ENCODE assay signal across 8 mouse cellular contexts in genomic region chr5:74092481-74092832, GRCm38 (mm10). TPM values are rescaled to one million over a fixed set of nuclear protein-coding genes. Genes with fewer than 3 reads are reported as not detected.
DNase-seq lines count a peak whose midpoint lies in the region; ATAC-seq lines count a peak whose summit lies in the region.

No protein-coding gene starts in this region.

- H3K36me3 ChIP-seq in neural tube, embryonic 11.5 days (ENCODE audit: control insufficient read depth, insufficient read depth, low read length), result 0 out of 2 replicates have a peak, but pooled peaks cover 2% of the 10 kb centered on the region
- peaks cover 25% of the 10 kb centered on the region for H3K36me3 ChIP-seq in limb, embryonic 15.5 days
- peaks cover 8% of the 10 kb centered on the region; the same call in 1 of the 2 replicates for H3K36me3 ChIP-seq in stomach, embryonic 14.5 days (ENCODE audit: control insufficient read depth, insufficient read depth, low read length)

- no peaks in the 10 kb centered on the region for H3K4me1 ChIP-seq in neural tube, embryonic 11.5 days (ENCODE audit: control insufficient read depth, insufficient read depth, low read length)
- H3K4me1 ChIP-seq in limb, embryonic 15.5 days, result peaks cover 17% of the 10 kb centered on the region
- H3K4me1 ChIP-seq in stomach, embryonic 14.5 days (ENCODE audit: control insufficient read depth, insufficient read depth, low read length), result peaks cover 5% of the 10 kb centered on the region; the same call in 1 of the 2 replicates

- no peak overlapping the region for H3K27ac ChIP-seq in neural tube, embryonic 11.5 days (ENCODE audit: low read depth, low read length)
- peak overlapping the region; percentile 81 for H3K27ac ChIP-seq in limb, embryonic 15.5 days
- no peak overlapping the region; the same call in 1 of the 2 replicates for H3K27ac ChIP-seq in stomach, embryonic 14.5 days (ENCODE audit: low read length)

- no peaks in the 10 kb centered on the region for H3K27me3 ChIP-seq in neural tube, embryonic 11.5 days (ENCODE audit: control insufficient read depth, insufficient read depth, low read length)
- no peaks in the 10 kb centered on the region for H3K27me3 ChIP-seq in limb, embryonic 15.5 days
- no peaks in the 10 kb centered on the region for H3K27me3 ChIP-seq in stomach, embryonic 14.5 days (ENCODE audit: control insufficient read depth, insufficient read depth, low read length)

- H3K9me3 ChIP-seq in neural tube, embryonic 11.5 days (ENCODE audit: control insufficient read depth, low read length), result no peaks in the 10 kb centered on the region
- H3K9me3 ChIP-seq in limb, embryonic 15.5 days, result no peaks in the 10 kb centered on the region
- H3K9me3 ChIP-seq in stomach, embryonic 14.5 days (ENCODE audit: control insufficient read depth, low read depth, low read length), result no peaks in the 10 kb centered on the region

- H3K4me3 ChIP-seq in neural tube, embryonic 11.5 days (ENCODE audit: low read depth, low read length), result peak overlapping the region; percentile 91
- H3K4me3 ChIP-seq in limb, embryonic 15.5 days, result peak overlapping the region; percentile 89
- H3K4me3 ChIP-seq in stomach, embryonic 14.5 days (ENCODE audit: low read depth, low read length), result peak overlapping the region; percentile 93

- ATAC-seq in neural tube, embryonic 11.5 days (ENCODE audit: insufficient read depth, low FRiP score, low TSS enrichment), result no peak
- ATAC-seq in limb, embryonic 15.5 days (ENCODE audit: insufficient number of reproducible peaks, low FRiP score, low TSS enrichment, low read depth), result no peak
- ATAC-seq in stomach, embryonic 14.5 days (ENCODE audit: insufficient number of reproducible peaks, insufficient read depth, low FRiP score, low read depth), result peak; percentile 7; the same call in 1 of the 2 replicates

- H3K4me2 ChIP-seq in neural tube, embryonic 11.5 days (ENCODE audit: low read depth), result peak overlapping the region; percentile 39
- H3K4me2 ChIP-seq in limb, embryonic 15.5 days, result peak overlapping the region; percentile 52
- H3K4me2 ChIP-seq in stomach, embryonic 14.5 days (replicated peaks; ENCODE audit: low read depth, low read length), result peak overlapping the region; percentile 83

- WGBS in neural tube, embryonic 11.5 days, result 46% methylated on average over 4 of the region's 4 CpGs
- 42% methylated on average over 4 of the region's 4 CpGs for WGBS in limb, embryonic 15.5 days
- WGBS in stomach, embryonic 14.5 days, result 40% methylated on average over 4 of the region's 4 CpGs

- DNase-seq in adrenal gland, adult 8-10 months, result peak; percentile 6
- DNase-seq in adrenal gland, adult (ENCODE audit: inconsistent age in 2 of 2, low spot score in 1 of 2), result no peak
- DNase-seq in neural tube, embryonic 11.5 days (ENCODE audit: low spot score), result no peak
- DNase-seq in neural tube, embryonic 10.5 days (ENCODE audit: extremely low spot score, low spot score), result no peak
- DNase-seq in natural killer cell, adult 2 months (ENCODE audit: low spot score in 2 of 2), result no peak
- DNase-seq in adrenal gland, postnatal 25 days, result no peak

- peak overlapping the region; percentile 37; the same call in 1 of the 2 replicates for H3K9ac ChIP-seq in neural tube, embryonic 11.5 days (ENCODE audit: low read length)
- H3K9ac ChIP-seq in limb, embryonic 15.5 days, result no peak overlapping the region
- no peak overlapping the region for H3K9ac ChIP-seq in stomach, embryonic 14.5 days (replicated peaks; ENCODE audit: low read depth, low read length)

RNA-seq across cellular contexts. Expression of gene Usp46, which starts 24.2 kb away (rescaled TPM):
- 10 to 100 TPM; 35.5 to 44.5 (median 40.4) TPM for total RNA-seq in adrenal gland, adult 8-10 months (2022)
- polyA plus RNA-seq in neural tube, embryonic 11.5 days (2014; fragmentation: Nextera tagmentation; extraction: Ambion mirVana), result 33.0 and 35.4 TPM in 2 replicates
- polyA plus RNA-seq in limb, embryonic 15.5 days (2015; fragmentation: Nextera tagmentation; extraction: Ambion mirVana), result 30.3 and 37.0 TPM in 2 replicates
- 41.6 and 48.1 TPM in 2 replicates for polyA plus RNA-seq in stomach, embryonic 14.5 days (2014; fragmentation: Nextera tagmentation; extraction: Ambion mirVana)
- 27.0 and 38.1 TPM in 2 replicates for total RNA-seq in adrenal gland, postnatal 25 days (2021)
